Mouse (Mus musculus): ENCODE results near the gene Cdkn1c. TPM values are rescaled to one million over a fixed set of nuclear protein-coding genes. Genes with fewer than 3 reads are reported as not detected.

Cdkn1c gene
- polyA plus RNA-seq, 1 experiment from 2014 or later = 267 TPM

- ATAC-seq (ENCODE audit: low FRiP score, low read depth) = no peak
- 85% methylated on average over 8 of the region's 8 CpGs for WGBS
- H3K9ac ChIP-seq = no peak overlapping the region
Observed at GRCm38 (mm10) chr7:143495104-143495961, 34.5 kb upstream of the Cdkn1c start.

GRCm38 (mm10) chr7:143493616-143494126 is 32.8 kb upstream of the Cdkn1c start:
- ATAC-seq (ENCODE audit: low FRiP score, low read depth) = no peak
- Histone ChIP-seq H3K4me1 (replicated peaks) (no peaks in the 10 kb centered on the region), H3K9ac (no peak overlapping the region), H3K27ac (replicated peaks) (no peak overlapping the region), H3K27me3 (no peaks in the 10 kb centered on the region), H3K4me3 (no peak overlapping the region), H3K9me3 (no peaks in the 10 kb centered on the region), H3K36me3 (no peaks in the 10 kb centered on the region), H3K4me2 (no peak overlapping the region)
- WGBS = 86% methylated on average over 6 of the region's 6 CpGs

More at GRCm38 (mm10) chr7:143495104-143495961, 34.5 kb upstream of the Cdkn1c start:
- Histone ChIP-seq H3K4me3 (no peak overlapping the region), H3K27me3 (peaks cover 11% of the 10 kb centered on the region), H3K36me3 (no peaks in the 10 kb centered on the region), H3K4me2 (no peak overlapping the region), H3K27ac (replicated peaks) (no peak overlapping the region), H3K9me3 (no peaks in the 10 kb centered on the region), H3K4me1 (replicated peaks) (no peaks in the 10 kb centered on the region)

GRCm38 (mm10) chr7:143489735-143490134 is 28.9 kb upstream of the Cdkn1c start:
- no peak overlapping the region for H3K9ac ChIP-seq
- ATAC-seq (ENCODE audit: low FRiP score, low read depth) = no peak
- no peaks in the 10 kb centered on the region for H3K27me3 ChIP-seq
- H3K36me3 ChIP-seq = no peaks in the 10 kb centered on the region
- no peaks in the 10 kb centered on the region for H3K4me1 ChIP-seq (replicated peaks)
- H3K4me2 ChIP-seq = no peak overlapping the region
- WGBS = 89% methylated on average over 6 of the region's 6 CpGs
- H3K9me3 ChIP-seq = no peaks in the 10 kb centered on the region
- no peak overlapping the region for H3K27ac ChIP-seq (replicated peaks)
- no peak overlapping the region for H3K4me3 ChIP-seq

GRCm38 (mm10) chr7:143482541-143482940 is 21.7 kb upstream of the Cdkn1c start:
- Histone ChIP-seq H3K9ac (no peak overlapping the region), H3K4me1 (replicated peaks) (no peaks in the 10 kb centered on the region), H3K27ac (replicated peaks) (no peak overlapping the region), H3K36me3 (no peaks in the 10 kb centered on the region), H3K9me3 (no peaks in the 10 kb centered on the region), H3K4me2 (no peak overlapping the region), H3K4me3 (no peak overlapping the region), H3K27me3 (0 out of 2 replicates have a peak, but pooled peaks cover 6% of the 10 kb centered on the region)
- 9% methylated on average over 6 of the region's 6 CpGs for WGBS
- no peak for ATAC-seq (ENCODE audit: low FRiP score, low read depth)

GRCm38 (mm10) chr7:143481806-143482387 is 21.0 kb upstream of the Cdkn1c start:
- Histone ChIP-seq H3K4me2 (no peak overlapping the region), H3K4me3 (no peak overlapping the region), H3K27ac (replicated peaks) (no peak overlapping the region), H3K27me3 (0 out of 2 replicates have a peak, but pooled peaks cover 6% of the 10 kb centered on the region), H3K4me1 (replicated peaks) (no peaks in the 10 kb centered on the region), H3K36me3 (no peaks in the 10 kb centered on the region), H3K9ac (no peak overlapping the region), H3K9me3 (no peaks in the 10 kb centered on the region)
- ATAC-seq (ENCODE audit: low FRiP score, low read depth) = no peak
- 60% methylated on average over 5 of the region's 5 CpGs for whole genome bisulfite sequencing

- Histone ChIP-seq H3K9me3 (no peaks in the 10 kb centered on the region), H3K36me3 (no peaks in the 10 kb centered on the region), H3K27ac (replicated peaks) (no peak overlapping the region), H3K4me3 (no peak overlapping the region), H3K4me2 (no peak overlapping the region), H3K27me3 (0 out of 2 replicates have a peak, but pooled peaks cover 6% of the 10 kb centered on the region), H3K4me1 (replicated peaks) (no peaks in the 10 kb centered on the region), H3K9ac (no peak overlapping the region)
- no peak for ATAC-seq (ENCODE audit: low FRiP score, low read depth)
- 37% methylated on average over 13 of the region's 13 CpGs for WGBS
Observed at GRCm38 (mm10) chr7:143480498-143480897, 19.6 kb upstream of the Cdkn1c start.

GRCm38 (mm10) chr7:143477800-143478199 is 16.9 kb upstream of the Cdkn1c start:
- Histone ChIP-seq H3K36me3 (no peaks in the 10 kb centered on the region), H3K9me3 (no peaks in the 10 kb centered on the region), H3K27ac (replicated peaks) (no peak overlapping the region), H3K4me3 (no peak overlapping the region), H3K9ac (no peak overlapping the region), H3K4me2 (no peak overlapping the region), H3K4me1 (replicated peaks) (no peaks in the 10 kb centered on the region), H3K27me3 (0 out of 2 replicates have a peak, but pooled peaks cover 6% of the 10 kb centered on the region)
- WGBS = 89% methylated on average over 5 of the region's 5 CpGs
- ATAC-seq (ENCODE audit: low FRiP score, low read depth) = no peak

- Histone ChIP-seq H3K4me2 (no peak overlapping the region), H3K27ac (replicated peaks) (no peak overlapping the region), H3K36me3 (no peaks in the 10 kb centered on the region), H3K9ac (no peak overlapping the region), H3K27me3 (0 out of 2 replicates have a peak, but pooled peaks cover 6% of the 10 kb centered on the region), H3K4me1 (replicated peaks) (no peaks in the 10 kb centered on the region), H3K9me3 (no peaks in the 10 kb centered on the region), H3K4me3 (no peak overlapping the region)
- ATAC-seq (ENCODE audit: low FRiP score, low read depth) = no peak
- 82% methylated on average over 3 of the region's 3 CpGs for WGBS
Observed at GRCm38 (mm10) chr7:143476702-143477335, 16.0 kb upstream of the Cdkn1c start.

GRCm38 (mm10) chr7:143475876-143476275 is 15.0 kb upstream of the Cdkn1c start:
- ATAC-seq (ENCODE audit: low FRiP score, low read depth) = no peak
- Histone ChIP-seq H3K9me3 (no peaks in the 10 kb centered on the region), H3K36me3 (no peaks in the 10 kb centered on the region), H3K9ac (no peak overlapping the region), H3K4me3 (no peak overlapping the region), H3K4me2 (no peak overlapping the region), H3K27ac (replicated peaks) (no peak overlapping the region), H3K4me1 (replicated peaks) (no peaks in the 10 kb centered on the region), H3K27me3 (0 out of 2 replicates have a peak, but pooled peaks cover 2% of the 10 kb centered on the region)
- 80% methylated on average over 11 of the region's 11 CpGs for WGBS

GRCm38 (mm10) chr7:143474811-143475210 is 14.0 kb upstream of the Cdkn1c start:
- H3K9me3 ChIP-seq = no peaks in the 10 kb centered on the region
- no peak overlapping the region for H3K27ac ChIP-seq (replicated peaks)
- H3K27me3 ChIP-seq = no peaks in the 10 kb centered on the region
- no peaks in the 10 kb centered on the region for H3K4me1 ChIP-seq (replicated peaks)
- WGBS = 31% methylated on average over 10 of the region's 10 CpGs
- H3K4me3 ChIP-seq = no peak overlapping the region
- H3K36me3 ChIP-seq = no peaks in the 10 kb centered on the region
- no peak overlapping the region for H3K9ac ChIP-seq
- H3K4me2 ChIP-seq = no peak overlapping the region
- ATAC-seq (ENCODE audit: low FRiP score, low read depth) = no peak

- Histone ChIP-seq H3K36me3 (no peaks in the 10 kb centered on the region), H3K9ac (no peak within 1 kb of the TSS), H3K4me1 (replicated peaks) (no peaks in the 10 kb centered on the region), H3K4me3 (no peak within 1 kb of the TSS), H3K27ac (replicated peaks) (no peak within 1 kb of the TSS), H3K4me2 (no peak within 1 kb of the TSS), H3K9me3 (no peaks in the 10 kb centered on the region), H3K27me3 (no peaks in the 10 kb centered on the region)
- WGBS = 41% methylated on average over 4 of the region's 4 CpGs
- no peak for ATAC-seq (ENCODE audit: low FRiP score, low read depth)
Observed at GRCm38 (mm10) chr7:143473347-143474101, 12.7 kb upstream of the Cdkn1c start, which contains the start of gene Slc22a18. Gene Slc22a18, plus strand, starts transcription at chr7:143473736.
